9 mouse cellular contexts compared by ENCODE assay signal in the genomic region with DNA sequence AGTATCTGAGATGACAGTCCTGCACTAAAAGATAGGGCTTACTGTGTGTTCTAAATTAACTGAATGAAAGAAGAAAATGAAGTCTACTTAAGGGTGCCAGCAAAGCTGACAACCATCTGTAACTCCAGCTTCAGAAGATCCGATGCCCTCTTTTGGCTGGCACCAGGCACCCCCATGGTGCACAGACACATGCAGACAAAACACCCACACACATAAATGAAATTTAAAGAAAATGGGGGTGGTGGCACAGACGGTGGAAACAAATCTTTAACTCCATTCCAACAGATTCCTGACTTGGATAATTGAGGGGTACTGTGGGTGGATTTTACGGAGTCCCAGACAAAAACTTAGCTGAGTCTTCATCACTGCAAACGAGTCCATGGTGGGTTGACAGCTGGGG. TPM values are rescaled to one million over a fixed set of nuclear protein-coding genes. Genes with fewer than 3 reads are reported as not detected.
A peak's percentile ranks its signal among the peaks of the same experiment; 100 is the strongest.
DNase-seq lines count a peak whose midpoint lies in the region; ATAC-seq lines count a peak whose summit lies in the region.
"Had no signal": no experiment of that assay in that cellular context is flagged by ENCODE, and none has a peak within 500 bp of the region (broad histone marks: within the 10 kb centered on the region; RNA-seq: fewer than 3 reads in every experiment).

No protein-coding gene starts in this region.

- H3K4me3 ChIP-seq in heart, embryonic 12.5 days: peak overlapping the region; percentile 48
- H3K4me3 ChIP-seq in embryonic facial prominence, embryonic 13.5 days: peak overlapping the region; percentile 40
- no peak overlapping the region for H3K4me3 ChIP-seq in midbrain, embryonic 12.5 days

- H3K4me1 ChIP-seq in heart, embryonic 12.5 days (replicated peaks): peaks cover 12% of the 10 kb centered on the region
- peaks cover 10% of the 10 kb centered on the region for H3K4me1 ChIP-seq in embryonic facial prominence, embryonic 13.5 days
- H3K4me1 ChIP-seq in midbrain, embryonic 12.5 days: peaks cover 7% of the 10 kb centered on the region; the same call in 1 of the 2 replicates

- H3K4me2 ChIP-seq in heart, embryonic 12.5 days: peak overlapping the region; percentile 78
- peak overlapping the region; percentile 73 for H3K4me2 ChIP-seq in embryonic facial prominence, embryonic 13.5 days
- peak overlapping the region; percentile 56 for H3K4me2 ChIP-seq in midbrain, embryonic 12.5 days (replicated peaks)

- peaks cover 15% of the 10 kb centered on the region for H3K27me3 ChIP-seq in heart, embryonic 12.5 days (replicated peaks)
- peaks cover 15% of the 10 kb centered on the region; the same call in 1 of the 2 replicates for H3K27me3 ChIP-seq in embryonic facial prominence, embryonic 13.5 days
- H3K27me3 ChIP-seq in midbrain, embryonic 12.5 days: peaks cover 21% of the 10 kb centered on the region

- no peak for ATAC-seq in heart, embryonic 12.5 days (ENCODE audit: insufficient number of reproducible peaks, low FRiP score)
- no peak for ATAC-seq in embryonic facial prominence, embryonic 13.5 days (ENCODE audit: insufficient number of reproducible peaks, insufficient read depth, low FRiP score, low TSS enrichment, low read depth)
- ATAC-seq in midbrain, embryonic 12.5 days (ENCODE audit: low FRiP score, low read depth): no peak

- H3K9ac ChIP-seq in heart, embryonic 12.5 days: peak overlapping the region; percentile 49
- H3K9ac ChIP-seq in embryonic facial prominence, embryonic 13.5 days: peak overlapping the region; percentile 62
- no peak overlapping the region for H3K9ac ChIP-seq in midbrain, embryonic 12.5 days (replicated peaks)

- H3K9me3 ChIP-seq in heart, embryonic 12.5 days (replicated peaks): no peaks in the 10 kb centered on the region
- H3K9me3 ChIP-seq in embryonic facial prominence, embryonic 13.5 days: no peaks in the 10 kb centered on the region
- no peaks in the 10 kb centered on the region for H3K9me3 ChIP-seq in midbrain, embryonic 12.5 days

- 56% methylated on average over 4 of the region's 4 CpGs for WGBS in heart, embryonic 12.5 days
- 37% methylated on average over 4 of the region's 4 CpGs for WGBS in embryonic facial prominence, embryonic 13.5 days
- 54% methylated on average over 4 of the region's 4 CpGs for WGBS in midbrain, embryonic 12.5 days

- no peaks in the 10 kb centered on the region for H3K36me3 ChIP-seq in heart, embryonic 12.5 days
- H3K36me3 ChIP-seq in embryonic facial prominence, embryonic 13.5 days: no peaks in the 10 kb centered on the region
- H3K36me3 ChIP-seq in midbrain, embryonic 12.5 days: no peaks in the 10 kb centered on the region

- no peak overlapping the region for H3K27ac ChIP-seq in heart, embryonic 12.5 days (ENCODE audit: poor library complexity, severe bottlenecking)
- no peak overlapping the region for H3K27ac ChIP-seq in embryonic facial prominence, embryonic 13.5 days
- no peak overlapping the region for H3K27ac ChIP-seq in midbrain, embryonic 12.5 days (replicated peaks)

- DNase-seq in heart, adult 18-20 months: no peak
- peak; percentile 37 for DNase-seq in layer of hippocampus, adult 9-10 months (ENCODE audit: low spot score)
- DNase-seq in cerebellum, adult 9-10 months: no peak
- no peak for DNase-seq in adrenal gland, postnatal 36 days
- no peak for DNase-seq in MN1 (ENCODE audit: low spot score)

RNA-seq across cellular contexts. Expression of a gene that starts 4.1 kb away (rescaled TPM):
- 1.7 and 2.8 TPM in 2 replicates for polyA plus RNA-seq in heart, embryonic 12.5 days (2016; fragmentation: Nextera tagmentation; extraction: Ambion mirVana)
- total RNA-seq in heart, adult 18-20 months (2021): not detected
- 2.0 TPM in 1 of 2 replicates, not detected in the other for polyA plus RNA-seq in embryonic facial prominence, embryonic 13.5 days (2015; fragmentation: Nextera tagmentation; extraction: Ambion mirVana)
- 0.26 and 0.33 TPM in 2 replicates for polyA plus RNA-seq in midbrain, embryonic 12.5 days (2016; fragmentation: Nextera tagmentation; extraction: Ambion mirVana)
- not detected for total RNA-seq in adrenal gland, postnatal 36 days (2021)
- polyA plus RNA-seq: C2C12 had no signal

RNA-seq across cellular contexts. Expression of a gene that starts 28.2 kb away (rescaled TPM):
- 0.45 and 0.65 TPM in 2 replicates for polyA plus RNA-seq in heart, embryonic 12.5 days (2016; fragmentation: Nextera tagmentation; extraction: Ambion mirVana)
- under 1 TPM; 0.30 to 0.62 TPM for total RNA-seq in heart, adult 18-20 months (2021)
- 3.6 and 4.3 TPM in 2 replicates for polyA plus RNA-seq in embryonic facial prominence, embryonic 13.5 days (2015; fragmentation: Nextera tagmentation; extraction: Ambion mirVana)
- polyA plus RNA-seq in midbrain, embryonic 12.5 days (2016; fragmentation: Nextera tagmentation; extraction: Ambion mirVana): 17.1 and 22.0 TPM in 2 replicates
- total RNA-seq in adrenal gland, postnatal 36 days (2021): 1 to 10 TPM; 1.9 to 9.7 TPM

RNA-seq across cellular contexts. Expression of a gene that starts 30.1 kb away (rescaled TPM):
- 130 and 136 TPM in 2 replicates for polyA plus RNA-seq in heart, embryonic 12.5 days (2016; fragmentation: Nextera tagmentation; extraction: Ambion mirVana)
- total RNA-seq in heart, adult 18-20 months (2021): 10 to 100 TPM; 24.2 to 25.6 TPM
- polyA plus RNA-seq in embryonic facial prominence, embryonic 13.5 days (2015; fragmentation: Nextera tagmentation; extraction: Ambion mirVana): 193 and 231 TPM in 2 replicates
- 307 and 361 TPM in 2 replicates for polyA plus RNA-seq in midbrain, embryonic 12.5 days (2016; fragmentation: Nextera tagmentation; extraction: Ambion mirVana)
- 100 to 1,000 TPM; 353 to 497 TPM for total RNA-seq in adrenal gland, postnatal 36 days (2021)

RNA-seq across cellular contexts. Expression of a gene that starts 30.9 kb away (rescaled TPM):
- not detected in 2 replicates for polyA plus RNA-seq in heart, embryonic 12.5 days (2016; fragmentation: Nextera tagmentation; extraction: Ambion mirVana)
- total RNA-seq in heart, adult 18-20 months (2021): not detected
- not detected in 2 replicates for polyA plus RNA-seq in embryonic facial prominence, embryonic 13.5 days (2015; fragmentation: Nextera tagmentation; extraction: Ambion mirVana)
- polyA plus RNA-seq in midbrain, embryonic 12.5 days (2016; fragmentation: Nextera tagmentation; extraction: Ambion mirVana): 0.13 TPM in 1 of 2 replicates, not detected in the other
- total RNA-seq in adrenal gland, postnatal 36 days (2021): under 1 TPM in 1 of 2 experiments, not detected in 1; 0.17 TPM

RNA-seq across cellular contexts. Expression of a gene that starts 32.8 kb away (rescaled TPM):
- polyA plus RNA-seq in heart, embryonic 12.5 days (2016; fragmentation: Nextera tagmentation; extraction: Ambion mirVana): 24.6 and 24.8 TPM in 2 replicates
- 10 to 100 TPM; 14.3 to 17.8 TPM for total RNA-seq in heart, adult 18-20 months (2021)
- polyA plus RNA-seq in embryonic facial prominence, embryonic 13.5 days (2015; fragmentation: Nextera tagmentation; extraction: Ambion mirVana): 39.9 and 41.8 TPM in 2 replicates
- polyA plus RNA-seq in midbrain, embryonic 12.5 days (2016; fragmentation: Nextera tagmentation; extraction: Ambion mirVana): 42.3 and 46.5 TPM in 2 replicates
- 10 to 100 TPM; 55.2 to 55.7 TPM for total RNA-seq in adrenal gland, postnatal 36 days (2021)
